Mouse (Mus musculus) lung, adult 10 weeks (tissue): ENCODE results near the gene Pole. TPM values are rescaled to one million over a fixed set of nuclear protein-coding genes. Genes with fewer than 3 reads are reported as not detected.

Experiments used
- polyA plus RNA-seq: library from polyadenylated mRNA; stranded (reverse); fragments of 350-450 nt; fragmentation: Illumina TruSeq; extraction: RNeasy Lipid Tissue Mini Kit (QIAGEN cat#74804); gene quantifications from one replicate; pipeline ENCODE4 v1.2.3, GENCODE M21; 2014; ENCODE audit warnings: low read depth, low replicate concordance; ENCODE audit not compliant: insufficient read depth

Pole gene
- 1.0 TPM for polyA plus RNA-seq

DNA sequence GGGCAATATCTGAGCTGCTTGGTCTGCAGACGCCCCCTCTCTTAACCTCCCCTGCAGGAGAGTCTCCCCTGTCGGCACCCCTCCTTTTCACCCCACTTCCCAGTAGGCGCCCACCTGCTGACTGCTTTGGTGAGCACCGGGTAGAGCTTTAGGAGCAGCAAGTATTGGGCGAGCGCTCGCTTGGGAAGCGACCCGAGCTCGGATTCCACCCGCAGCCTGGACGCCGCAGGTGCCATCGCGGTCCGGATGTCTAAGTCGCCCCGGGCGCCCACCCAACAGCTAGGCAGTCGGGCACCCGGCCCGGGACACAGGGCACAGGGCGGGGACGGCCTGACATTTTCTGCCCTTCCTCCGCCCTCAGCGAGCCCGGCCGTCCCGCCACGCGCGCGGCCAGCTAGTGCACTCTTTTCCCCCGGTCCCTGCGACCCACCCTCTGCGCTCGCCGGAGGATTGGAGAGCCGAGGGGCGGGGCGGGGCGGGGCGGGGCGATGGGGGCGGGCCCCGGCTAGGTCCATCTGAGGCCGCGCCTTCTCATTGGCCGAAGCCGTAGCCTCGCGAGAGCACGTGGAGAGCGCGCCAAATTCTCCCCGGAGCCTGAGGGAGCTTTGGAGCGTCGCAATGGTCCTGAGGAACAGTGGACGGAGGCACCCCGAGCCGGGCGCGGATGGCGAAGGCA, at the start of gene Pole, which contains the start of gene Pxmp2:
Gene Pole (plus strand): TSS at position 537 of the 676 bp plus-strand sequence.
Gene Pxmp2 (minus strand): TSS at position 417 of the 676 bp plus-strand sequence.

DNA sequence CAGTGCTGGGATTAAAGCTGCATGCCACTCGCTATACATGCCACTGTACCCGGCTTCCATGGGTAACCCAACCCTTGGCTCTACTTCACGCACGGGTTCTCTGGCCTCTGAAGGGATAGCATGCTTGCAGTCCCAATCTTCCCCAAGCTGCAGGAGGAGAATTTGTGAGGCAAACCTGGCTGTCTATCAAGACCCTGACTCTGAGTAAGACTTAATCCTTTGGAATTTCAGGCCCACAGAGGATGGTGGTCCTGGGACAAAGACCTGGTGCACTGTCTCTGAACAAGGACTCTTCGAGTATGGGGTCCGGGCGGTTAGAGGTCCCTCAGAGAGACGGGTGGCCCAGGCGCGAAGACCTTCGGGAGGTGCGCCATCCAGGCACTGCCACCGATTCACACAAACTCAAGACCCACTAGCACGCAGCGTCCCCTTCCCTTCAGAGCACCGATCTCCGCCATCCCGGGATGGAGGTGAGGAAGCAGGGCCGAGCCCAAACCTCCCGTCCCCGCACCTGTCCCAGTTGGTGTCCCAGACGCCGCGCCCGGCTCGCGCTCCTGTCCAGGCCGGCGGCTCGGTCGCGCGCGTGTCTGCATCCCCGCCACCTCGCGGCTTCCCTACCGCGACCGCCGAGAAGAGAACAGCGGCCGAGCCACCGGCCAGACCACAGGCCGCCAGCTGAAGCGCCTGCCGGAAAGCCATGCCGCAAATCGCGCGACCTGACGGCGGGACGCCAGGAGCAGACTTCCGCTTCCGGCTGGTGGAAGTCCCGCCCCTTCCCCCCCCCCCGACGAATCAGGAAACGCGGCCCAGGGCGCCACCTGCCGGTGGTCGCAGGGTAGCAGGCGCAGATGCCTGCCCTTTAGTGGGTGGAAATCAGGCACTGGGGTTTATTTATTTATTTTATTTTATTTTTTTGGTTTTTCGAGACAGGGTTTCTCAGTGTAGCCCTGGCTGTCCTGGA, 16.7 kb upstream of the Pole start, which contains the start of gene Pgam5:
Gene Pgam5 (minus strand): TSS at position 773 of the 961 bp plus-strand sequence.

DNA sequence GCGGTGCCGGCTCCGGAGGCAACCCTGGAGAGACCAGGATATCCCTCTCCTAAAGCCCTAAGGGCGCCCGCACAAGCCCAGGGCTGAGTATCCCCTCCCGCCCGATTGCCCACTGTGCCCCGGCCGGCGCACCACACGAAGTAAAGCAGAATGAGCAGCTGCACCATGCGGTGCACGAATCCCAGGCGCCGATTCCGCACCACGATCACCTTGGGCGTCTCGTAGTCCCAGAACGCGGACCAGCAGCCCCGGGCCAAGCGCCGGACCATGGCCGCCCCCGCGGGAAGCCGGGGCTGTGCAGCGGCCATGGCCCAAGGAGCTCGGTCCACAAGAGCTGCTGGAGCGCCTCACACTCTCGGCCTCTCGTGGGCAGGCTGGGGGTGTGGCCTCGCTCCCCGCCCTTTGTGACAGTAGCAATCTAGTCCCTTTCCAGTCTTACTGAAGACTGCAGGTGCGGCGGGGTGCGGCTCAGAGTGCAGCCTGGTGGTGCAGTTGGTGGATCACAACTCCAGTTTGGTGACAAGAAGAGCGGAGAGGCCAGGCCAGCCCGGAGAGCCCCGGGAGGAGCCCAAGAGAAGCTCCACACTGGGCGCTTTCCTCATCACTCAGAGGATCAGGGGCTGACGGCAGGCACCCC, 56.7 kb downstream of the Pole start, which contains the start of gene P2rx2:
Gene P2rx2 (minus strand): TSS at position 565 of the 637 bp plus-strand sequence.

DNA sequence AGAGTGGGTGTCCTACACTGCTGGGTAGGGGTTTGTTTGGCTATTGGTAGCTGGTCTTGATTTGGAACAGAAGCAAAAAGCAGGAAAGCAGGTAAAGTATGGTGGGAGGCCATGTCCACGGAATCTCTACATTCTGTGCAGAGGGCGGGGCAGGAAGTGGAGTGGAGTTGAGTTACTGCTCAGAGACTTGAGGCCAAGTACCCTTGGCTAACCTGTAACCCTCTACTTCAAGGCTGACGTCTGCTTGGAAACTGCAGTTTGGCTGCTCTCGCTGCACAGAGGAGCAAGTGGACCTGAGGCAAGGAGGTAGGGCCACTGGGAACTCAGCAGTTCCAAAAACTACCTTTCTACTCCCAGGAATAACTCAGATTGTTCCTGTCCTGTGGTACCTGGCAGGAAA, 58.4 kb downstream of the Pole start, which contains the start of gene Lrcol1:
Gene Lrcol1 (plus strand): TSS at position 207 of the 400 bp plus-strand sequence.

Other genes with a start within 250 kb of the Pole start
- 1.9 TPM for gene Gm17655, start 213.8 kb upstream of the Pole start, polyA plus RNA-seq
- gene Gm35315, start 191.9 kb upstream of the Pole start, polyA plus RNA-seq = 0.23 TPM
- 0.45 TPM for gene Plcxd1, start 186.3 kb upstream of the Pole start, polyA plus RNA-seq
- 32.5 TPM for gene Gtpbp6, start 178.1 kb upstream of the Pole start, polyA plus RNA-seq
- gene Zfp605, start 176.2 kb upstream of the Pole start, polyA plus RNA-seq = 2.1 TPM
- 17.1 TPM for gene Chfr, start 150.5 kb upstream of the Pole start, polyA plus RNA-seq
- 7.1 TPM for gene Golga3, start 109.6 kb upstream of the Pole start, polyA plus RNA-seq
- gene Ankle2, start 55.3 kb upstream of the Pole start, polyA plus RNA-seq = 9.2 TPM
- 16.7 TPM for gene Pgam5, start 16.4 kb upstream of the Pole start, polyA plus RNA-seq
- gene Pxmp2, start 120 bp upstream of the Pole start, polyA plus RNA-seq = 21.2 TPM
- gene P2rx2, start 56.9 kb downstream of the Pole start, polyA plus RNA-seq = 0.56 TPM
- gene Lrcol1, start 58.4 kb downstream of the Pole start, polyA plus RNA-seq = 0.40 TPM
- 12.8 TPM for gene Fbrsl1, start 162.2 kb downstream of the Pole start, polyA plus RNA-seq